ENCODE assay signal across 1 mouse cellular context in the genomic region with DNA sequence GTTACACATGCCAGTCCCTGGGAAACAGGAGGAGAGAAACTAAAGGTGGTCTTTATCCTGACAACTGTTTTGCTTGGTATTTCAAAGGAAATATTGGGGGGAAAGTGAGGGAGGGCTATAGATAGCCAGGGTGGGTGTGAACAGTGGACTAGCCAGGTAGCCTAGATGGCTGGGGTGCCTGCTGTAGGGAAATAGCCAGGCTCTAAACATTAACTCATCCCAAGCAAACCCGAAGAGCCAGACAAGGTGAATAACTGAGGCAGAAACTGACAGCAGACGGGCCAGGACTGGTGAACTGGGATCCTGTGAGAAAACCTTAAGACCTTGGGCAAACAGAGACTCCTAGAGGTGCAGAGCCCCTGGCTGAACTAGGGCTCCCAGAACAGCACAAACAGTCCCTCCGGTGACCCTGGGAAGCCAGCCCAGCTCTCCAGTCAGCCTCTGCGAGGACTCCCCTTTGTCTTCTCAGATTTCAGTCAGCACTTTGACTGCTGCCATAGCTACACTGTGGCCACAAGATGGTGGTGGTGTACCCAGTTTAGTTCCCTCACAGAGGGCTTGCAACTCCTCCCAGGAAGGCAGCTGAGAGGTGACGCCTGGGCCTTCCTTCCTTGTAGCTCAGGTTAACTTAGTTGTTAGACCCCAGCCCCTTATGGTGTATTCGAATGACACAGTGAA.
A peak's percentile ranks its signal among the peaks of the same experiment; 100 is the strongest.
TF ChIP-seq lines count a peak whose summit lies in the region.

No protein-coding gene starts in this region.

TF ChIP-seq in CH12.LX, 34 proteins besides CTCF, POLR2A, EP300 and RAD21:
- TF ChIP-seq NRF1 (IDR thresholded peaks at IDR 0.05; ENCODE audit: low read depth, low read length) (no peak), POLR2AphosphoS2 (IDR thresholded peaks at IDR 0.05; ENCODE audit: low read depth, low read length) (no peak; the same call in 1 of the 2 replicates), ELF1 (IDR thresholded peaks at IDR 0.05; ENCODE audit: low read depth, low read length) (no peak), SMC3 (IDR thresholded peaks at IDR 0.05; ENCODE audit: low read depth, low read length) (peak; percentile 59), MAFK (IDR thresholded peaks at IDR 0.05; ENCODE audit: insufficient replicate concordance, low read length) (no peak)
